Mouse (Mus musculus) G1E (cell line): ENCODE measurements around the gene Tctex1d2. TPM values are rescaled to one million over a fixed set of nuclear protein-coding genes. Genes with fewer than 3 reads are reported as not detected.

Experiments used
- ATAC-seq: 2 replicates; pipeline ENCODE4 v1.8.0; 2016; ENCODE audit warnings: mild to moderate bottlenecking; ENCODE audit not compliant: insufficient number of reproducible peaks, poor library complexity, low FRiP score, severe bottlenecking; ENCODE audit errors: extremely low read depth
- DNase-seq: peaks from one replicate; pipeline ENCODE4 v3.0.0; 2012; ENCODE audit warnings: low spot score
- H3K27me3 ChIP-seq: 2 replicates; pipeline ENCODE4 v1.6.1; 2012; ENCODE audit warnings: mild to moderate bottlenecking, low read length, inconsistent platforms; ENCODE audit not compliant: insufficient read depth
- H3K36me3 ChIP-seq: replicated peaks from 2 replicates; pipeline ENCODE3; 2012; ENCODE audit warnings: mild to moderate bottlenecking, inconsistent platforms
- H3K4me1 ChIP-seq: 2 replicates; pipeline ENCODE4 v1.6.1; 2012; ENCODE audit warnings: low read depth, low read length, inconsistent platforms, mixed read lengths; ENCODE audit not compliant: insufficient read depth
- H3K4me3 ChIP-seq: 2 replicates; pipeline ENCODE4 v1.5.1; 2012; ENCODE audit warnings: low read depth, mild to moderate bottlenecking, inconsistent platforms, low read length, moderate library complexity, mixed read lengths
- H3K9me3 ChIP-seq: replicated peaks from 2 replicates; pipeline ENCODE4 v1.6.1; 2012; ENCODE audit warnings: inconsistent platforms
- CTCF ChIP-seq: IDR thresholded peaks from 2 replicates; pipeline ENCODE4 v1.5.1; 2012; ENCODE audit warnings: low read depth, low read length, inconsistent platforms, mixed read lengths
- GATA1 ChIP-seq: IDR thresholded peaks from 2 replicates; pipeline ENCODE4 v1.6.1; 2012; ENCODE audit warnings: borderline replicate concordance, low read length, inconsistent platforms, mixed read lengths
- GATA2 ChIP-seq: IDR thresholded peaks from 2 replicates; pipeline ENCODE4 v1.6.1; 2012; ENCODE audit warnings: low read depth, low read length, inconsistent platforms, borderline replicate concordance
- POLR2AphosphoS5 ChIP-seq: IDR thresholded peaks from 2 replicates; pipeline ENCODE4 v1.6.1; 2012; ENCODE audit warnings: low read depth, low read length, inconsistent platforms; ENCODE audit not compliant: insufficient replicate concordance
- TAL1 ChIP-seq: conservative IDR thresholded peaks from 2 replicates; pipeline ENCODE4 v1.6.1; 2012; ENCODE audit warnings: low read depth, low read length, inconsistent platforms, mixed read lengths
- polyA plus RNA-seq: library from polyadenylated mRNA; stranded (reverse); fragments of >175 nt; gene quantifications from 2 replicates; pipeline ENCODE4 v1.2.3, GENCODE M21; 2012
- total RNA-seq, 2 experiments: library from RNA; stranded (forward) in 1 of 2; stranded (reverse) in 1 of 2; fragments of 200-1000 nt in 1 of 2; fragments of >200 nt in 1 of 2; fragmentation: Nextera tagmentation in 1 of 2; gene quantifications; 2 replicates each; pipeline ENCODE4 v1.2.3; 2014 to 2017

Gene Tctex1d2
- total and polyA plus RNA-seq, 3 experiments = 0.39 to 35.2 (median 10.8) TPM

DNA sequence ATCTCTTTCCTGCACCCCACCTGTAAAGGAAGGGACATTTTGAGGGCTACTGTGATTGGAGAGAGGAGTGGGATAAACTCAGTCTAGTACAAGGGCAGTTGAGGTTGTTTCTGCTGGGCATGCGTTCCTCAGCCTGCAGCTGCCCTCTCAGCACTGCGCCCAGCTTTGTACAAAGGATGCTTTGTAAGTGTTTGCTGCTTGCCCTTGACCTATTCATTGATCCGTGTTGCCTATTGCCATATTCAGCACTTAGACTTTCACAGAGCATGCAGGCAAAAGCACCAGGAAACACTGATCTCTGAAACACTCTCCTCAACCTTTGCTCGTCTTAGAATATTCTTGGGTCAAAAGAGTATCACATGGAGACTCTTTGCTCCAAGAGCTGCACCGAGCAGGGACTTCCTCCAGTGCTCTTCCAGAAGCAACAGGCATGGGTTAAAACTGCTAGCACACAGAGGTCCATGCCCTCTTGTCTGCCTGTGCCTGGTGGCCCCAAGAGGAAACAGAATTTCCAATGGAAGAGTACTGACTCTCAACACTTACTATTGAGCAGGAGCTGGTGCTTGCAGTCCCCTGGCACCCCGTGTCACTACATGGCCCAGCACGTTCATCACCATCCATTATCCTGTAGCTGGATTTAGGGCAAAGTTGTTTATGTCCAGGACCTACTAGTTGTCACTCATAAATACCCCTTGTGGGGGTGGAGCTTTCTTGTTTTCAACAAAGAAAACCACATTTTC is 52.9 kb downstream of the Tctex1d2 start:
- no peaks in the 10 kb centered on the region for H3K9me3 ChIP-seq
- no peak overlapping the region for H3K4me3 ChIP-seq
- H3K27me3 ChIP-seq = no peaks in the 10 kb centered on the region
- peaks cover 77% of the 10 kb centered on the region for H3K36me3 ChIP-seq
- DNase-seq (no peak), ATAC-seq (no peak)
- H3K4me1 ChIP-seq = peaks cover 10% of the 10 kb centered on the region
- TF ChIP-seq CTCF = no peak
- TF ChIP-seq GATA1 = no peak
- no peak for TF ChIP-seq TAL1
- TF ChIP-seq POLR2AphosphoS5 = no peak

- no peak for DNase-seq
- ATAC-seq = no peak
- Histone ChIP-seq H3K4me1 (peaks cover 5% of the 10 kb centered on the region), H3K36me3 (peaks cover 33% of the 10 kb centered on the region), H3K9me3 (no peaks in the 10 kb centered on the region), H3K27me3 (no peaks in the 10 kb centered on the region; the same call in 1 of the 2 replicates), H3K4me3 (no peak overlapping the region)
- TF ChIP-seq CTCF (no peak), POLR2AphosphoS5 (no peak), GATA1 (no peak), TAL1 (no peak), GATA2 (no peak)
These were observed 57.8 kb downstream of the Tctex1d2 start for GRCm38 (mm10) chr16:32477315-32477714.

Other genes with a start within 250 kb of the Tctex1d2 start
- not detected in 2 replicates for gene Bex6, start 239.9 kb upstream of the Tctex1d2 start, total RNA-seq (2014; fragmentation: Nextera tagmentation)
- gene Bex6, start 239.9 kb upstream of the Tctex1d2 start, total RNA-seq (2017) = not detected in 2 replicates
- not detected in 2 replicates for gene Bex6, start 239.9 kb upstream of the Tctex1d2 start, polyA plus RNA-seq
- gene Fbxo45, start 172.5 kb upstream of the Tctex1d2 start, total RNA-seq (2014; fragmentation: Nextera tagmentation) = 15.7 and 18.8 TPM in 2 replicates
- 25.6 and 29.8 TPM in 2 replicates for gene Fbxo45, start 172.5 kb upstream of the Tctex1d2 start, total RNA-seq (2017)
- gene Fbxo45, start 172.5 kb upstream of the Tctex1d2 start, polyA plus RNA-seq = 5.9 and 6.1 TPM in 2 replicates
- 9.9 and 15.4 TPM in 2 replicates for gene Wdr53, start 172.5 kb upstream of the Tctex1d2 start, total RNA-seq (2014; fragmentation: Nextera tagmentation)
- 24.9 and 26.3 TPM in 2 replicates for gene Wdr53, start 172.5 kb upstream of the Tctex1d2 start, total RNA-seq (2017)
- gene Wdr53, start 172.5 kb upstream of the Tctex1d2 start, polyA plus RNA-seq = 13.5 and 14.2 TPM in 2 replicates
- gene Smco1, start 148.2 kb upstream of the Tctex1d2 start, total RNA-seq (2014; fragmentation: Nextera tagmentation) = not detected in 2 replicates
- 0.23 TPM in 1 of 2 replicates, not detected in the other for gene Smco1, start 148.2 kb upstream of the Tctex1d2 start, total RNA-seq (2017)
- gene Smco1, start 148.2 kb upstream of the Tctex1d2 start, polyA plus RNA-seq = not detected in 2 replicates
- 18.8 and 27.8 TPM in 2 replicates for gene Rnf168, start 142.2 kb upstream of the Tctex1d2 start, total RNA-seq (2014; fragmentation: Nextera tagmentation)
- gene Rnf168, start 142.2 kb upstream of the Tctex1d2 start, total RNA-seq (2017) = 48.3 and 55.3 TPM in 2 replicates
- 10.5 and 11.6 TPM in 2 replicates for gene Rnf168, start 142.2 kb upstream of the Tctex1d2 start, polyA plus RNA-seq
- gene Ubxn7, start 87.4 kb upstream of the Tctex1d2 start, total RNA-seq (2014; fragmentation: Nextera tagmentation) = 86.3 and 126 TPM in 2 replicates
- 27.3 and 32.6 TPM in 2 replicates for gene Ubxn7, start 87.4 kb upstream of the Tctex1d2 start, total RNA-seq (2017)
- 3.9 and 5.0 TPM in 2 replicates for gene Ubxn7, start 87.4 kb upstream of the Tctex1d2 start, polyA plus RNA-seq
- gene Tm4sf19, start 19.2 kb upstream of the Tctex1d2 start, total RNA-seq (2014; fragmentation: Nextera tagmentation) = not detected in 2 replicates
- gene Tm4sf19, start 19.2 kb upstream of the Tctex1d2 start, total RNA-seq (2017) = 0.12 and 0.60 TPM in 2 replicates
- not detected in 2 replicates for gene Tm4sf19, start 19.2 kb upstream of the Tctex1d2 start, polyA plus RNA-seq
- gene Pcyt1a, start 11.2 kb downstream of the Tctex1d2 start, total RNA-seq (2014; fragmentation: Nextera tagmentation) = 62.7 and 101 TPM in 2 replicates
- gene Pcyt1a, start 11.2 kb downstream of the Tctex1d2 start, total RNA-seq (2017) = 101 and 104 TPM in 2 replicates
- gene Pcyt1a, start 11.2 kb downstream of the Tctex1d2 start, polyA plus RNA-seq = 47.0 and 50.2 TPM in 2 replicates
- gene Slc51a, start 68.2 kb downstream of the Tctex1d2 start, total RNA-seq (2014; fragmentation: Nextera tagmentation) = not detected in 2 replicates
- 1.3 and 2.0 TPM in 2 replicates for gene Slc51a, start 68.2 kb downstream of the Tctex1d2 start, total RNA-seq (2017)
- gene Slc51a, start 68.2 kb downstream of the Tctex1d2 start, polyA plus RNA-seq = 0.02 TPM in 1 of 2 replicates, not detected in the other
- gene Zdhhc19, start 76.6 kb downstream of the Tctex1d2 start, total RNA-seq (2014; fragmentation: Nextera tagmentation) = not detected in 2 replicates
- 0.23 TPM in 1 of 2 replicates, not detected in the other for gene Zdhhc19, start 76.6 kb downstream of the Tctex1d2 start, total RNA-seq (2017)
- not detected in 2 replicates for gene Zdhhc19, start 76.6 kb downstream of the Tctex1d2 start, polyA plus RNA-seq
- 418 and 507 TPM in 2 replicates for gene Tfrc, start 189.2 kb downstream of the Tctex1d2 start, total RNA-seq (2014; fragmentation: Nextera tagmentation)
- 571 and 620 TPM in 2 replicates for gene Tfrc, start 189.2 kb downstream of the Tctex1d2 start, total RNA-seq (2017)
- gene Tfrc, start 189.2 kb downstream of the Tctex1d2 start, polyA plus RNA-seq = 3.9 and 14.2 TPM in 2 replicates
- gene Tnk2, start 224.2 kb downstream of the Tctex1d2 start, total RNA-seq (2014; fragmentation: Nextera tagmentation) = 27.3 and 31.5 TPM in 2 replicates
- gene Tnk2, start 224.2 kb downstream of the Tctex1d2 start, total RNA-seq (2017) = 11.8 and 13.4 TPM in 2 replicates
- 197 and 236 TPM in 2 replicates for gene Tnk2, start 224.2 kb downstream of the Tctex1d2 start, polyA plus RNA-seq